Mouse (Mus musculus) megakaryocyte, embryonic 14.5 days (primary cell): ENCODE results near the gene Tmem109.

Source experiments
- FLI1 ChIP-seq: IDR thresholded peaks from 2 replicates; pipeline ENCODE4 v1.6.1; 2012; ENCODE audit warnings: low read length, inconsistent platforms, mixed read lengths
- GATA1 ChIP-seq: IDR thresholded peaks from 3 replicates; pipeline ENCODE4 v1.6.1; 2012; ENCODE audit warnings: mixed read lengths, low read length, inconsistent platforms, borderline replicate concordance

GRCm38 (mm10) chr19:10896849-10897248 lies 15.0 kb upstream of the Tmem109 start:
- no peak for TF ChIP-seq GATA1
- TF ChIP-seq FLI1: no peak
